Mouse (Mus musculus) adrenal gland, adult 8-10 months (tissue): Measurements from ENCODE around the gene Kntc1. TPM values are rescaled to one million over a fixed set of nuclear protein-coding genes. Genes with fewer than 3 reads are reported as not detected.
"Not testable (repeated sequence)": the region's sequence is repeated elsewhere in the genome, so short reads cannot be mapped to it uniquely, and the experiment has no call there.

Source experiments
- DNase-seq: peaks from one replicate; pipeline ENCODE4 v3.0.0; 2022
- total RNA-seq, 4 experiments: library from RNA; stranded (reverse); gene quantifications; 2 replicates each; pipeline ENCODE4 v1.2.4; 2022

Kntc1 gene
- 1 to 10 TPM in 2 of 4 experiments, under 1 TPM in 2; 0.43 to 1.9 (median 1.3) TPM for total RNA-seq

DNA sequence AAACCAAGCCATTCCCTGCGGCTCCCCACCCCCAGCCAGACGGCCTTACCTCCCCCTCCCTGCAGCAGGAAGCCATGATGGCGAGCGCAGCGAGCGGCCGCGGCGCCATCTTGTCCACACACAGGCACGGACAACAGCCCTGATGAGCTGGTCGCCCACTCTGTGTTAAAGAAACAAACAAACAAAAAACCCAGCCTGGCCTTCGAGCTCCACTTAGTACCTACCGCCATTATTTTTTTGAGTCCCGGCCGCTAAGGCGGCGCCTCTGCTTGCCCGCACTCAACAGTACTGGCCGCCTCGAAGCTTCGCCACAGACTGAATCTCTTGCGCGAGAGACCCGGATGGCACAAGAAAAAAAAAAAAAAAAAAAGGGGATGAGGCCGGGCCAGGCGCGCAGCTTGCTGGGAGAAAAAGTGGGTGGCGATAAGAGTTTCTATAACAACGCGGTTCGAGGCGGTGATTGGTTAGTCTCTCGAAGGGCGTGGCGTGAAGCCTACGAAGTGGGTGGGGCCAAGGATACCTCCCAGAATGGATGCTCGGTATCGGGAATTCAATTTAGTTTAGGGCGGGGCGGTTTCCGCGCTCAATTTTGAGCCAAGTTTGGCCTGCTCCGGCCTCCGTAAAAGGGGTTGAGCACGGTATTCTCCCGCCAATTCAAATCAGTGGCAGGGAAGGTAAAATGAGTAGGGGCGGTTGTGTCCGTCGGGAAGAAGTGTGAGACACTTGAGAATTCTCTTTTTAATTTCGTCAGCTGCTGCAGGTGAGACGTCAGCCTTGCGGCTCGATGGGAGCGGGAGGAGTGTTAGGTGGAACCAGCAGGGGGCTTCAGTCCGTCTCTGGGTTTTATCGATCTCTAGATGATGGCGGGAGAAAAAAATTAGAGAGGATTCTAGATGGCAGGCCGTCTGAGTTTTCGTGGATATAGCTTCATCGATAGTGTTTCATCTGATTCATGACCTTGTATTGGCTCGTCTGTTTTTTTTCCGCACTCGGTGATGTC, at the start of gene Kntc1, which contains the start of gene Rsrc2:
Gene Kntc1, plus strand, starts transcription at position 652 of the 1,000 bp plus-strand sequence.
Gene Rsrc2, minus strand, starts transcription at position 350 of the 1,000 bp plus-strand sequence.
- peak; percentile 99 for DNase-seq

DNA sequence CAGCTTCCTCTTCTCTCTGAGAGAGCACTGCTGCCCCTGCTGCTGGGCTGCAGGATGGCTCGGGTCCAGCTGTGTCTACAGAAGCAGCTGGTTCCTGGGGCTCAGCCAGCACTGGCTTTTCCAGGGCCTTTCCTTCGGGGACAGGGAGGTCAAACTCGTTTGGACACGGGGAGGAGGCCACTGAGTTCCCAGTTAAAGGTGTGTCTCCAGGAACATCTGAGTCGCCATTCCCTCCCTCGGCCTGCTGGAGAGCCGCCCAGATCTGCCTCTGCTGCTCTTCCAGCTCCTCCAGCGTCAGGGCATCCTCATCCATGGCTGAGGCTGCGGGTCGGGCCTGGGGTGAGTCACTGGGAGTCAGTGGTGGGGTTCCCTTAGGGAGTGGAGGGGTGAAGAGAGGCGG, 48.9 kb upstream of the Kntc1 start:
- peak; percentile 45 for DNase-seq

DNA sequence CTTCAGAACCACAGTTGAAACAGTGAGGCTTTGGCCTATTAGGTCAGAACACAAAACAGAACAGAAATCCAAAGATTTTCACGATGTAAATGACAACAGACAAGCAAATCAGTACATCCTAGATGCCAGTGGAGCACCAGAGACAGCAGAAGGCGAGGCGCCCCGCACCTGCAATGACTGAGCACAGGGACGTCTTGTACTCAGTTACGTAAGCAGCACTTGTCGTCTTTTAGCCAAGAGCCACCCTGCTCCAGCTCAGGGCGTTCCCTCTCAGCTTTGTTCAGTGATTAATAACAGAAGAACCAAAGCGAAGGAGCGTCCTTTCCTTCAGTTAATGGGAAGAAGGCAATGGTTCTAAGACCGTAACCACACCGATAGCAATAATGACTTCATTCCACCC, 40.9 kb upstream of the Kntc1 start:
- DNase-seq: no peak

DNA sequence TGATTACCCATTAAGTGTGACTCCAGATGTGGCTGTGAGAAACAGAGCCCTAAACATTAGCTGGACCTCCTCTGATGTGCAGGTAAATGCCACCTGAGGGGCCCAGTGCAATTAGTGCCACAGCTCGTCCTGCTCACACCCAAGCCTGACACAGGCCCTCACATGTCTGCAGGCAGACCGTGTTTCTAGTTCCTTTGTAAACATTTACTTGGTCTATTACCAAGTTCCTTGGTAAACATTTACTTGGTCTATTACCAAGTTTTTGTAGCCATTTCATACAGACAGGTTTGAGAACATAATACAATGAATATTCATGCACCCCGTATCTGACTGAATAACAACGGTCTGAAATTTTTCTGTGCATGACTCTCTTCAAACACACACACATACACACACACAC, 39.9 kb upstream of the Kntc1 start:
- DNase-seq: no peak

DNA sequence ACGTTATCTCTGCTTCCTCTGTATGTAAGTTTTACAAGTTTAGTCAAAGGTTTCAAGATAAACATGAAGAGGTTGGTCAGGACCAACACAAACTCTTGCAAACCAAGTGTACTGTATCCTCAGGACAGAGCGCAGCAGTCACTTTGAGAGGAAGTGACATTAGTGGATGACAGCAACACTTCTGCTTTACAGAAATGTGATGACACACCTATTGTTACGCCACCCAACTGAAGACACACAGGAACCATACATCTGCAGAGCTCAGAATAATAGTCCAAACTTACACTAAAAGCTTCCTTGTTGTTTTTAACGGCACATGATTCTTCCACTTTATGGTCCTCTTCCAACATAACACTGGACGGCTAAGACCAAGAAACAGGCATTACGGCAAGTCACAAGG, 35.7 kb upstream of the Kntc1 start:
- no peak for DNase-seq

DNA sequence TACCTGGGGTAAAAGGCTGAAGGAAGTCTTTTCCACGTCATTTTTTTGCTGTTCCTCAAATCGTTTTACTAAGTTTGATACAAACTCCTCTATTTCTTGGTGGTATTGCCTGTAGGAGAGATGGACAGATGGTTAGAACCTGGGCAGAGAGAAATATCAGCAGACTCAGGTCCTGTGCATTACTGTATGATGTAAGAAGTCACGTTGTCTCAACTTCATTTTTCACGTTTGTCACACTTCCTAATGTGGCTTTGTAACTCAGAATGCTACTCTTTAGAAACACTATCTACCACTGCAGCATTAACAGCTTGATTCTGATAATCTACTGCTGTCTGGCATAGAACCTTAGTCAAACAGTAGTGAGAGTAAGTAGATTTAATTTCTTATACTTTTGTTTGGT, 34.9 kb upstream of the Kntc1 start:
- DNase-seq: no peak

DNA sequence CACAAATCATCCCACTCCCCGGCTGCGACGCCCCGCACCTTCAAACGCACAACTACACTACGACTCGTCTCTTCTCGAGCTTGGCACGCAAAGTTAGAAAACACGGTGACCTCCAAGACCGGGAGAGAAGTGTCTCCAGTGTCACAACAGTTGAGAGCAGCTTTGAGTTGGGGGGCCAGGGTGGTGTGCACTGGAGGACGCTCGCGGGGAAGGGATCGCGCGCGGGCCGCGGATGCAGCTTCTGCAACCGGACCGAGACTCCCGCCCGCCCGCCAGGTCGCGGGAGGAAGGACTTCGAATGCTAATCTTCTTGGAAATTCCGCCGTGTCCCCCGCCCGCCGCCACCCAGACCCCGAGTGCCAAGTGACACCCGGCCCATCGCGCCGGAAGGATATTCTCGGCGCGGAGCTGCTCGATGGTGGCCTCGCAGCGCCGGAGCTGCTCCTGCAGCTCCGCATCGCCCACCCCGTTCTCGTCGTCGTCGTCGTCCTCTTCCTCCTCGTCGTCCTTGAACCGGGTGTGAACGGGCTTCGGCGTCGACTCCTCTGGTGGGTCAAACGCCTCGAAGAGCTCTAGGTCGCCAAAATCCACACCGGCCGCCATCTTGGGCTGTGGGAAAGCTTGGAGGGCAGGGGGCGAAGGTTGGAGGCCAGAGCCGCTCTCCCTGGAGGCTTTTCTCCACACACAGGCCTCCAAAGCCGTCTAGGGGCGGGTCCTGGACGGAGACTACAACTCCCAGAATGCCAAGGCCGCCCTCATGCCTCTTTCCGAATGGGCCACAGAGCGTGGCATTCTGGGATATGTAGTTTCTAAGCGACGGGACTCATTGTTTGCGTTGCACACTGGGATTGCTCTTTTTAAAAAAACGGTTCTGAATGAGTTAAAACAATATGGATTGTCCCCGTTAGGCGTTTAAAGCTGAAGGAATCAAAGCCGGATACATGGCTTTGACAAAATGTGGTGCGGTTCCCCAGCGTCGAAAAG, 28.9 kb upstream of the Kntc1 start, which contains the start of gene Zcchc8:
Gene Zcchc8, minus strand, starts transcription at position 773 of the 984 bp plus-strand sequence.
- DNase-seq: peak; percentile 96

DNA sequence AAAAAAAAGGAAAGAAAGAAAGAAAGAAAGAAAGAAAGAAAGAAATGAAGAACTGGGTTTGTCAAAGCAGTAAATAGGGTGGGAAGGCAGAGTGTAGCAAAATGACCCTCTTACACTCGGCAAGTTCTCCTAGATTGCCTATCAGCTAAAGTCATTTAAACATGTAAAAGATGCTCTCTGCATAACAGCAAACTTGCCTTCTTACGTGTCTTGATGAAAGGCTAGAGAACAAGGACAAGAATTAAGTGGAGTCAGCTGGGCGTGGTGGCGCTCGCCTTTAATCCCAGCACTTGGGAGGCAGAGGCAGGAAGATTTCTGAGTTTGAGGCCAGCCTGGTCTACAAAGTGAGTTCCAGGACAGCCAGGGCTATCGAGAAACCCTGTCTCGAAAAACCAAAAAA, 25.7 kb upstream of the Kntc1 start:
- not testable (repeated sequence) for DNase-seq

DNA sequence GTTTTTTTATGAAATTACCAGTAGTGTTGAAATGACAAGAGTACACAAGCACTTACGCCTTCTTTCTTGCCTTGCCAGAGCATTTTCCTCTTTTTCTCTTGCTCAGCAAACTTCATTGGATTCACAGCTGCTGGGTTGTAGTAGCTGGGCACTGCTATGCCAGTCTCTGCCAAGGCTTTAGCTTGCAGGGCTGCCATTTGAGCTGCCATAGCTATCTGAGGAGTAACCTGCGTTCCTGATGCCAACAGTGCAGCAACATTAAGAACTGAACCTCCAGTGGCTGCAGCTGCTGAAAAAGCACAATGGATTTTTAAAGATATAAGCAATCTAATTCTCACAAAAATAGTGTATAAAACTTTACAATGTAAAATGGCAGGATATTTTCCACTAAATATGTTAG, 18.5 kb upstream of the Kntc1 start:
- no peak for DNase-seq

DNA sequence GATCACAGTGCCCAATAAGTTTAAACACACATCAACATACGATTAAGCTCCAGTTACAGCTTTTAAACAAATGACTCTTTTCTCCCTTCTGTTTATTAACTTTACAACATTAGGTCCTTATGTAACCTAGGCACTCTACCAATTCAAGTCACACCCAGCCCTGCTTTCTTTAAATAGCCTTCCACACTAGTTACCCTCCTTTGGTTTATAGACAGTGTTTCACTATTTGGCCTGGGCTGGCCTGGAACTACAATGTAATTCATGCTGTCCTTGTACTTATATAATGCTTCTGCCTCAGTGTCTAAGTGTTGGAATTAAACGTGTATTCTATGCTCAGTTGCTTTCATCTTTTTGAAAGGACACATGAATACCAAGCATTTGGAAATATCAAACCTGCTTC, 5.2 kb upstream of the Kntc1 start:
- no peak for DNase-seq

DNA sequence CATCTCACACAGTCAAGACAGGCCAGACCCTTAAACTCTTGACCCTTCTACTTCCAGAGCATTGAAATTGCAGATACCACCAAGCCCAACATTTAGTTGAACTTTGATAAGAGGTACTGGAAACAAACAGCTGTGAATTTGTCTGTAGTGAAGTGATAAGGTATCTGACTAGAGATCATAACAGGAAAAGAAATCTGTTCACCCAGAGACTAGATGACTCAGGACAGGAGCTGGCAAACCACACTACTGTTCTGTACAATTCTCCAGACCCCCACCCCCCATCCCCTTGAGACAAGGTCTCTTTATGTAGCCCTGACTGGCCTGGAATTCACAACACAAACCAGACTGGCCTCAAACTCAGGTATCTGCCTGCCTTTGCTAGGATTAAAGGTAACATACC, 3.3 kb upstream of the Kntc1 start:
- DNase-seq: no peak

DNA sequence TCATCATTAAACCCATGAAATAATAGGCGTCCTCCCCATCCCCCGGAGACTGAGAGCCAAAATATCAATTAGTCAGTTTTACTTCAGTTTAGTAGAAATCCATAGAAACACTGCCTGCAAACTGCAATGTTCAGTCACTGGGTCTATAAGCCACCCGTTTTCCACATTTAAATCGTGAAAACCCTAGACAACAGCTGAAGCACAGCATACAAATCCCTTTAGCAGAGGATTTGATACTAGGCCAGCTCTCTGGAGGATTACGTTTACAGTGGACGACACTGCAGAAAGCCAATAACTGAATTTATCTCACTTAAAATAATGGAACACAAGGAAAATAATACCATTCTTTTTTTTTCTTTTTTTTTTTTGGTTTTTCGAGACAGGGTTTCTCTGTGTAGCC, 1.9 kb upstream of the Kntc1 start:
- no peak for DNase-seq

DNA sequence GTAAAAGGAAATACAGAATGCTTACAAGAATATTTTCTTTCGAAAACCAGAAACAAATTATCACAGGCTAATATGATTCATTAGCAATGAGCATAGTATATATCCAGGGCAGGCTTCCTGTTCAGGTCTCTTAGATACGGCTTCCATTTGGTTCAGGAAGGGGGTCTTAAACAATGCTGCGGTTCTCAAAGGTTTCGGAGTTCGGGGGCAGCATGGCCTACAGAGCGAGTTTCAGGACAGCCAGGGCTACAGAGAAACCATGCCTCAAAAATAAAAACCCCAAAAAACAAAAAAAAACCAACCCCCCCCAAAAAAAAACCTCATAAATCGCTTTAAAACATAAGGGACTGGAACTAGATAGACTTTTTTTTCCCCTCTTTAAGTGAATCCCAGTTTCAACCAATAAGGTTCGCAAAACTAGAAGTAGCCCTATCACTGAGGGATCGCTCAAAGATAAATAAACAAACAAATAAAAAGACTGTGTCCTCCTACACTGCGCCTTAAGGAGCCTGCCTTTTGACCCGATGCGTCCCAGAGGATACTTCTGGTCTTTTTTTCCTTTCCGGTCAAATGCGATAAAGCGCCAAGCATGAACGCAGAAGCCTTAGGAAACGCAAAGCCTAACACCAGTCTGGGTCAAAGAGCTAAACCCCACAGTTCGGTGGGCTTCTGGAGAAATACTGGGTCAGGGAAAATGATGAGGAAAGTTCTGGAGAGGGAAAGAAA, 1.0 kb upstream of the Kntc1 start:
- no peak for DNase-seq

DNA sequence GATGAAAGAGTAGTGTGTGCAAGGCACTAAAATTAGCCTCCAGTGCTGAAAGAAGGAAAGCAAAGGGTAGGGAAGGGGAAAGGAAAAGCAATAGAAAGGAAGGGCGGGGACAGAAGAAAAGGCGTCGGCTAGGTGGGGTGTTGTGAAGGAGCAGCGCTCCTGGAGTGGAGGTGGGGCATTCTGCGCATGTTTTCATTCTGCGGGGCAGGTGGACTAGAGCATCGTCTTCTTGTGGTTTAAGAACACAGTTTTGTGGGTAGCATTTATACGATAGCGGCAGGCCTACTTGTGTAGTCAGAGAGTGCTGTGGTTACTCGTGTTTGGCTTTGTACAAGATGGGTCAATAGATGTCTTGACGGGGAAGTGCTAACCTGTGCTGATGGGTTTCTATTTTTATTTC, 16.0 kb downstream of the Kntc1 start:
- DNase-seq: no peak

DNA sequence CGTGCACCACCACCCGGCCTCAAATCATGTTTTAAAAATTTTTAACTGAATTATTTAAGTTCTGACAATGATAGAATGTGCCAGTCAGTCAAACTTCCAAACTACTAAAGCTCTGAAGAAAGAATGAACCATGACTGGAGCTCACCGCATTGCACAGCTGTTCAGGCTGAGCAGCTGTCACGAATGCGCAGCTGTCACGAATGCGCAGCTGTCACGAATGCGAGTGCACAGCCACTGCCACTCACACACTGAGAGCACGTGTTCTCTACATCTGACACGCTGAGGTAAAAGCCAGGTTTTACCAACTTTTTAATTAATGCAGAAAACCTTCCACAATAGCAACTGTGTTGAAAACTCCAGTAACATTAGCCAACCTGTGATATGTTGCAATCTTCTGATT, 16.9 kb downstream of the Kntc1 start:
- DNase-seq: not testable (repeated sequence)

DNA sequence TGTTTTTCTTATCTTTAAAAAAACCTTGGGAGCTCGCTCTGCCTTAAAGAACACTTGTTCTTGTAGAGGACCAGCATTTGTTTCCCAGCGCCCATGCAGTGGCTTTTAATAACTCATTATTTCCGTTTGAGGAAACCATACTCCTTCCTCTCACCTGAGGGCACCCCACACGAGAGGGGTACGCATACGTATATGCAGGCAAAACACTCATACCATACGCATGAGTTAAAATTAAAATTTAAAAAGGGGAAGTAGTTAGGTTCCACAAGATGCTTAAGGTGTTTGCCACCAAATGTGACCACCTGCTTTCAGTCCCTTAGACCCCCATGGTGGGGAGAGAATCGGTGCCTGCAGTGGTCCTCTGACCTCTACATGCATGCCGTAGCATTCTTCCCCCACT, 23.9 kb downstream of the Kntc1 start:
- DNase-seq: no peak

DNA sequence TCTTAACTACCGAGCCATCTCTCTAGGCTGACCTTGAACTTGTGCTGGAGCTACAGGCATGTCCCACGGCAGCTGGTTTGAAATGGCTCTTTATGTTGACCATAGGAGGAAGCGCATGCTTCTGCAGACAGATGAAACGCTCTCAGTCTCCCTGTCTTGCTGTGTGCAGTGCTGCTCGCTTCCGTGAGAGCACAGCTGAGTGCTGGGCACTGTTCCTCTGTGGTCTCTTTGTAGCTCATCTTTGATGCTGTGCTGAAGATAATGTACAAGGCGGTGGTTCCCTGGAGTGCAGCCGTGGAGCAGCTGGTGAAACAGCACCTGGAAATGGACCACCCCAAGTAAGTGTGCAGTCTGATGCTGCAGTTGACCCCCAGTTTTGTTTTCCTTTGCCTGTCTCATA, 31.2 kb downstream of the Kntc1 start:
- DNase-seq: no peak

DNA sequence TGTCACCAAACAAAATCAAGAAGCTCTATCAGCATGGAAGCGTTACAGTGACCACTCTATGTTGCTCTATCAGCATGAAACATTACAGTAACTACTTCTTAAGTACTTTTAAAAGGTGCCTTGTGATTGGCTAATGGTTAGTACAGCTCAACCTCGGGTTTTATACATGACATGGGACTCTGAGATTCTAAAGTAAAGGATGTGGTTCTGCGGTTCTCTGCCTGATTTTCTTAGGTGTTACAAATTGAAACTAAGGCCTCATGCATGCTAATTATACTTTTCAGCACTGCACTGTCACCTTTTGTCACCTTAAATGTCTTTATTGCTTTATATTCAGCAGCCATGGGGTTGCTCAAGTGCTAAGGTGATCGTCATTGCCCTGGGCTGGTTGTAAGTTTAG, 32.3 kb downstream of the Kntc1 start:
- DNase-seq: no peak

DNA sequence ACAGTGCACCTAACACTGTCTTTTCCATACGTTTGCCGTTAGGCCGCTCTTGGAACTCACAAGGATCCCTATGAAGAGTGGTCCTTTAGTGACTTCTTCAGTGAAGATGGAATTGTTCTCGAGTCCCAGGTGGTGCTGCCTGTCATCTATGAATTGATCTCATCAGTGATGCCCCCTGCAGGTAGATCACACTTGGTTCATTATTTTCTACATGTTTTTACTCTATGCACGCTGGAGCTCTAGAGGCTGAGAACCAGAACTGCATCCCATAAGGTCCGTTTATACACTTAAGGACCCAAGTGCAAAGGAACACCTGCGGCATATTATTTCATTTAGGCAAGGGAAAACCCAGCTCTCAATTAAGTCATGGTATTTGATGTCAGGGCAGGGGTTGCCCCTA, 39.5 kb downstream of the Kntc1 start:
- DNase-seq: no peak

DNA sequence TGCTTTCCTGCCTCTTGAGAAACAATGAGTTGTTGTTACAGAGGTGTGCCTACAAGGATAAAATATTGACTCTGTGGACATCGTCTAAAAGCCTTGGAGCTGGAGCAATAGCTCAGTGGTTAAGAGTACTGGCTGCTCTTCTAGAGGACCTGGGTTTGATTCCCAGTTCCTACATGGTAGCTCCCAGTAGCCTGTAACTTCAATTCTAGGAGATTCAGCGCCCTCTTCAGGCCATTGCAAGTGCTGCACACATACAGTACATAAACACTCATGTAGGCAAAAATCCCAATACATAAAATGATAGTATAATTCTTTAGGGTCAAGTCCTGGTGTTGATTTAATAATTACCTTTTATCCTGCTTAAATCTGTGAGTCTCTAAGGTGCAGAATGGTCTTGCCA, 43.6 kb downstream of the Kntc1 start:
- DNase-seq: no peak

DNA sequence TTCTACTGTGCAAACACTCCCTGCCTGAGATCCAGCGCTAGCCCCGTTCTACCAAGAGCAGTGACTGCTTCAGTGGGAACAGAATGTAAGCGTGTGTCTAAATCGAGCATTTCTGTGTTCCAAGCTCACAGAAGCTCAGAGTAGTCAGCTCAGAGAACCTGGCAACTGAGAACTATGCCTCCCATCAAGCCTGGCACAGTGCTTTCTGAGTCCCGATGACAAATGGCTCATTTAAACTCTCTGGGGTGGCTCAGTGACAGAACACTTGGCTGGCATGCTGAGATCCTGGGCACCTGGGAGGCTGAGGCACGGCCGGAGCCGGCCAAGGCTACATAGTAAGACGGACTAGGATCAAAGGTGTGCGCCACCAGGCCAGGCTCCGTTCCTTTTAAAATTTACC, 56.8 kb downstream of the Kntc1 start:
- DNase-seq: no peak

DNA sequence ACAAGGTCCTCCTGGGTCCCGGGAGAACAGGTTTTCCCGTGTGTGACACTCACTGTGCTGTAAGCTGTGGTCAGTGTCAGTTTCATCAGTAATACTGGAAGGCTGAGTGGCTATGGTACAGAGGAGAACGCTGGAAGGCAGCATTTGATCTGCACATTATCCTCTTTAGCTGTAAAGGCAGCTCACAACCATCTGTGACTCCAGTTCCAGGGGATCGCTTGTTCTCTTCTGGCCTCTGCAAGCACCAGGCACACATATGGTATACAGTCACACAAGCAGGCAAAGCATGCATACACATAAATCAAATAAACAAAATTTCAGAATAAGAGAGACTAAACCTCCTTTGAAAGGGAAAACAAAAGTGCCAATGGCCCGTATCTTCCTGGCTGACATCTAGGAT, 59.0 kb downstream of the Kntc1 start:
- no peak for DNase-seq
